21 mouse cellular contexts compared by ENCODE assay signal in genomic region chr7:78519689-78520088, GRCm38 (mm10).
DNase-seq lines count a peak whose midpoint lies in the region; ATAC-seq lines count a peak whose summit lies in the region.
"Had no signal": no experiment of that assay in that cellular context is flagged by ENCODE, and none has a peak within 500 bp of the region (broad histone marks: within the 10 kb centered on the region; RNA-seq: fewer than 3 reads in every experiment).

No protein-coding gene starts in this region.

- H3K27ac ChIP-seq in forebrain, embryonic 16.5 days (ENCODE audit: low read length), result 0 out of 2 replicates have a peak overlapping the region, but pooled peaks have one; percentile 27
- H3K27ac ChIP-seq in forebrain, embryonic 14.5 days (ENCODE audit: low read depth, low read length), result no peak overlapping the region
- H3K27ac ChIP-seq: embryonic facial prominence, embryonic 15.5 days; forebrain, embryonic 10.5 days; heart, embryonic 13.5 days; hindbrain, embryonic 15.5 days; kidney, embryonic 15.5 days had no signal

- H3K27me3 ChIP-seq in forebrain, embryonic 16.5 days (replicated peaks; ENCODE audit: control insufficient read depth, insufficient read depth, low read length), result no peaks in the 10 kb centered on the region
- no peaks in the 10 kb centered on the region for H3K27me3 ChIP-seq in forebrain, embryonic 14.5 days (replicated peaks; ENCODE audit: control insufficient read depth, insufficient read depth, low read length)
- H3K27me3 ChIP-seq: embryonic facial prominence, embryonic 15.5 days; heart, embryonic 13.5 days; hindbrain, embryonic 15.5 days; kidney, embryonic 15.5 days had no signal

- peak; percentile 40; the same call in 1 of the 2 replicates for ATAC-seq in forebrain, embryonic 16.5 days
- no peak for ATAC-seq in forebrain, embryonic 14.5 days
- ATAC-seq: intestine, embryonic 16.5 days had no signal

- H3K9me3 ChIP-seq in forebrain, embryonic 16.5 days (ENCODE audit: control insufficient read depth, low read length), result no peaks in the 10 kb centered on the region
- H3K9me3 ChIP-seq in forebrain, embryonic 14.5 days (replicated peaks; ENCODE audit: control insufficient read depth, low read length), result no peaks in the 10 kb centered on the region
- H3K9me3 ChIP-seq: embryonic facial prominence, embryonic 15.5 days; forebrain, embryonic 10.5 days; heart, embryonic 13.5 days; hindbrain, embryonic 15.5 days; kidney, embryonic 15.5 days had no signal

- WGBS in forebrain, embryonic 16.5 days, result 74% methylated on average over 3 of the region's 3 CpGs
- WGBS in forebrain, embryonic 14.5 days, result 87% methylated on average over 3 of the region's 3 CpGs

- H3K36me3 ChIP-seq in forebrain, embryonic 16.5 days (ENCODE audit: control insufficient read depth, insufficient read depth), result peaks cover 8% of the 10 kb centered on the region
- H3K36me3 ChIP-seq in forebrain, embryonic 14.5 days (ENCODE audit: control insufficient read depth, insufficient read depth, low read length), result peaks cover 24% of the 10 kb centered on the region
- H3K36me3 ChIP-seq: embryonic facial prominence, embryonic 15.5 days; forebrain, embryonic 10.5 days; heart, embryonic 13.5 days; kidney, embryonic 15.5 days had no signal

- H3K4me2 ChIP-seq in forebrain, embryonic 16.5 days (ENCODE audit: low read length), result no peak overlapping the region
- H3K4me2 ChIP-seq in forebrain, embryonic 14.5 days (ENCODE audit: low read length), result no peak overlapping the region
- H3K4me2 ChIP-seq: embryonic facial prominence, embryonic 15.5 days; heart, embryonic 13.5 days; hindbrain, embryonic 15.5 days; kidney, embryonic 15.5 days had no signal

- H3K4me3 ChIP-seq in forebrain, embryonic 16.5 days (replicated peaks; ENCODE audit: low read length), result no peak overlapping the region
- H3K4me3 ChIP-seq in forebrain, embryonic 14.5 days (ENCODE audit: low read depth, low read length), result no peak overlapping the region
- H3K4me3 ChIP-seq: embryonic facial prominence, embryonic 15.5 days; erythroblast, embryonic 14.5 days; forebrain, embryonic 10.5 days; heart, embryonic 13.5 days; hindbrain, embryonic 15.5 days; kidney, embryonic 15.5 days had no signal

- H3K9ac ChIP-seq in forebrain, embryonic 16.5 days (replicated peaks; ENCODE audit: low read depth, low read length), result no peak overlapping the region
- no peak overlapping the region for H3K9ac ChIP-seq in forebrain, embryonic 14.5 days (ENCODE audit: low read length)
- H3K9ac ChIP-seq: embryonic facial prominence, embryonic 15.5 days; heart, embryonic 13.5 days; hindbrain, embryonic 15.5 days; kidney, embryonic 15.5 days had no signal

- no peak for DNase-seq in forebrain, embryonic 14.5 days (ENCODE audit: low spot score)
- DNase-seq in cerebellum, adult 18-20 months, result peak; percentile 65 to 76
- DNase-seq in cerebellum, adult 8-10 months, result peak; percentile 65
- peak; percentile 35 to 70 for DNase-seq in cerebellum, postnatal 14 days
- DNase-seq in frontal cortex, postnatal 14 days (ENCODE audit: low spot score in 2 of 2), result no peak
- DNase-seq in thymus, postnatal 25 days, result no peak
- no peak for DNase-seq in adrenal gland, postnatal 10 days
- DNase-seq: adrenal gland, postnatal 14 days; embryo, embryonic 11 days; gastrocnemius, postnatal 36 days; heart, adult 11 months; heart, postnatal 36 days; kidney, adult 2 months had no signal

- peaks cover 12% of the 10 kb centered on the region for H3K4me1 ChIP-seq in forebrain, embryonic 16.5 days (replicated peaks; ENCODE audit: control insufficient read depth, insufficient read depth, low read length)
- H3K4me1 ChIP-seq in forebrain, embryonic 14.5 days (ENCODE audit: control insufficient read depth, insufficient read depth, low read length), result peaks cover 8% of the 10 kb centered on the region
- H3K4me1 ChIP-seq: embryonic facial prominence, embryonic 15.5 days; heart, embryonic 13.5 days; kidney, embryonic 15.5 days had no signal

Comparison
In these comparisons a context has a peak if more than half of its experiments do, and no peak if none do; other contexts are left out.
1. DNase-seq: peak in cerebellum, adult 18-20 months (2 of 2), cerebellum, adult 8-10 months (single experiment) and cerebellum, postnatal 14 days (2 of 2); none in forebrain, embryonic 14.5 days (single experiment), frontal cortex, postnatal 14 days (0 of 2), thymus, postnatal 25 days (single experiment) and adrenal gland, postnatal 10 days (single experiment).